Mouse (Mus musculus) embryonic facial prominence, embryonic 10.5 days (tissue): ENCODE measurements around the gene C1qtnf6. TPM values are rescaled to one million over a fixed set of nuclear protein-coding genes. Genes with fewer than 3 reads are reported as not detected.

Source experiments
- DNase-seq: peaks from one replicate; pipeline ENCODE4 v3.0.0-alpha.2; 2017; ENCODE audit warnings: low spot score
- H3K27ac ChIP-seq: fragments of 300-500 bp; sonication (generic); replicated peaks from 2 replicates; pipeline ENCODE4 v1.5.1; 2016; ENCODE audit warnings: mild to moderate bottlenecking
- H3K27me3 ChIP-seq: fragments of 300-500 bp; sonication (generic); replicated peaks from 2 replicates; pipeline ENCODE4 v1.6.1; 2016; ENCODE audit warnings: low read depth, mild to moderate bottlenecking; ENCODE audit not compliant: poor library complexity, severe bottlenecking
- H3K36me3 ChIP-seq: fragments of 300-500 bp; sonication (generic); replicated peaks from 2 replicates; pipeline ENCODE4 v1.6.1; 2016; ENCODE audit warnings: mild to moderate bottlenecking, moderate library complexity
- H3K4me1 ChIP-seq: fragments of 300-500 bp; sonication (generic); 2 replicates; pipeline ENCODE4 v1.6.1; 2016
- H3K4me3 ChIP-seq: fragments of 300-500 bp; sonication (generic); 2 replicates; pipeline ENCODE4 v1.5.1; 2016; ENCODE audit warnings: mild to moderate bottlenecking, moderate library complexity
- H3K9me3 ChIP-seq: fragments of 300-500 bp; sonication (generic); 2 replicates; pipeline ENCODE4 v1.6.1; 2016; ENCODE audit warnings: mild to moderate bottlenecking
- WGBS: fragments of 180-500 bp; shearing (Covaris S2); methylation state at CpG from one replicate; pipeline ENCODE4 v1.1.7; 2016; 5-methylcytosine and 5-hydroxymethylcytosine counted together
- polyA plus RNA-seq: library from polyadenylated mRNA; unstranded; fragments of >200 nt; fragmentation: Nextera tagmentation; extraction: Ambion mirVana; gene quantifications from 2 replicates; pipeline ENCODE4 v1.2.1, GENCODE M21; 2016

C1qtnf6 gene
- polyA plus RNA-seq, 1 experiment from 2014 or later, result 10.4 TPM

DNA sequence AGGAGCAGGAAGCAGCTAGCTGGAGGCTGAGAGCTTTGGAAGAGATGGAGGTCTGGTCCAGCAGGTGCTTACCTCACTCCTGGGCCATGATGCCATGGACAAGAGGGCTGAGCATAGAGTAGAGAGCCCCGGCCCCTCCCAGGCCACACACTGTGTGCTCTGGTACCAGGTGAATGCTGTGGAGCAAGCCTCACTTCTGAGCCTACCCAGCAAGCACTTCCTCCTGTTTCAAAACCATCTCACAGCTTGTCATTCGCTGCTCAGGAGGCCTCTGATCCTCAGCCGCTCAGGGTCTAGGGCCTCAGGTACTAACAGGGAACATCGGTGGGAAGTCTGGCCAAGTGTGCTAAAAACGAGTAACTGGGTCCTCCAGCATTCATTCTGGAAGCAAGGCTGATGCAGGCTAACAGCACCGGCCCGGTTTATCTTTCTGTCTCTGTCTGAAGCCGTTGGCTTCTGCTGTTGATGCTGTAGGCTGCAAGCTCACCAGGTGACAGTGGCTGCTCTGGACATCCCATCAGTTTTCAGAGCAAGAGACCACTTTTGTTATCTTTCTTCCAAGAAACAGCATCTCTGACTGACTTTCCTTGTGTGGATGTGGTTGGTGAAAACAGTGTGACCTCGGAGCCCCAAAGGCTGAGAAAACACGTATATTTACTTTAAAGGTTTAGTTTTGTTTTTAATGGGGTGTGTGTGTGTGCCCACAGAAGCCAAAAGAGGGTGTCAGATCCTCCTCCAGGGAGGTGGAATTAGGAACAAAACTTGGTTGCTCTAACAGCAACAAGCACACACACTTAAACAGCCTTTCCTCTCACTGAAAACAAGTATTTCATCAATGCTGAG is 26.7 kb upstream of the C1qtnf6 start:
- Histone ChIP-seq H3K36me3 (no peaks in the 10 kb centered on the region), H3K4me1 (peaks cover 29% of the 10 kb centered on the region), H3K4me3 (no peak overlapping the region), H3K27ac (no peak overlapping the region; the same call in 1 of the 2 replicates), H3K27me3 (no peaks in the 10 kb centered on the region; the same call in 1 of the 2 replicates), H3K9me3 (no peaks in the 10 kb centered on the region; the same call in 1 of the 2 replicates)
- WGBS, result 71% methylated on average over 10 of the region's 10 CpGs
- DNase-seq, result no peak

DNA sequence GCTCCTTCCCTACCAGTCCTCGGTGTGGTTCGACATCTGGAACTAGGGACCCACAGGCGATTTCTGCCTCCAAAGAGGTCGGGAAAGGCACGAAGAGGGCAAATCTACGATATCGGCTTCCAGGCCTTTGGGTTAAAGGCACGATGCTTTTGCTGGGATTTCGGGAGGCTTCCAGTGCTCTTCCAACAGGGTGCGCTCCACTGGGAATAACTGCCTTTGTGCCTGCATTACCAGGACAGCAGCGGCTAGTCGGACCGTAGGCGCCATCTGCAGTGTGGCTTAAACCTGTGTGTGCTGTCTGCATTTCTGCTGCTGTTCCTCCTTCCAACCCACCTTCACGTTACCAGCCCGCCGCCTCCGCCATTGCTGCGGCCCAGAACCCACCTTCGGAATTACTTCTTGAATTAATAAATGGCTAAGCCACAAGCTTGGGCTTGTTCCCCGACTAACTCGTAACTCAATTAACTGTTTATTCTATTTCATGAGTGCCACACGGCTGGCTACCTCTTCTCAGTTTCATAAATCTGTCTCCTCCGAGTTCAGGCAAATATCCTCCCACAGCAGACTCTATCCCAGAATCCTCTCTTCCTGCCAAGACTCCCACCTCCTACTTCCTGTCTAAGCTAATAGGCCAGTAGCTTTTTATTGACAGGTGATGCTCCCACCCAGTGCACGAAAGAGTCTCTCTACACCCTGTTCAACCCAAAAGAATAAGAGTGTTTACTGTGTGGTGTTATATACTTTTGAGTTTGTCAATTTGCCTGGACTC is 23.5 kb upstream of the C1qtnf6 start:
- H3K4me1 ChIP-seq, result peaks cover 27% of the 10 kb centered on the region
- DNase-seq, result peak; percentile 20
- no peaks in the 10 kb centered on the region for H3K36me3 ChIP-seq
- peaks cover 7% of the 10 kb centered on the region; the same call in 1 of the 2 replicates for H3K9me3 ChIP-seq
- WGBS, result 56% methylated on average over 25 of the region's 25 CpGs
- no peaks in the 10 kb centered on the region; the same call in 1 of the 2 replicates for H3K27me3 ChIP-seq
- H3K27ac ChIP-seq, result no peak overlapping the region
- peak overlapping the region; percentile 8; the same call in 1 of the 2 replicates for H3K4me3 ChIP-seq

DNA sequence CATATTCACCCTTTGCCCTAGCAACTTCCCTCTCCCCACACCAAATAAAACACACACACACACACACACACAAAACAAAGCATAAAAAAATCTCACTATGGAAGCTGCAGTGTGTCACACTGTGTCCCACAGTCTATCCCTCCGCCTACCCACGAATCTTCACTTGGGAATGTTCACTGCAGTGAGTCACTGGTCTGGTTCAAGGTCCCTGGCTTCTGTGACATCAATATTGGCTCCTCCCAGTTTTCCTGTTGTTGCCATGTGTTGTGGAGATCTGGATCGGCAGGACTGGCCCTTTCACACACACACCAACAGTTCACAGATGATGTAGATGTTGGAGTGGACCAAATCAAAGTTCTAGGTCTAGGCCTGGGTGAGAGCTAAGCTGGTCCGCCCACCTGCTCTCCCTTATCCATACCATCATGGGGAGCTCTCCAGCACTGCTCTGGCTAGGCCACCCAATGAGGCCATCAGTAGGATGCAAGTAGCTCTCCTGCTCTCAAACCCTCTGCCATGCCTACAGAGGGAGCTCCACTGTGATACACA is 18.0 kb upstream of the C1qtnf6 start:
- no peak for DNase-seq
- Histone ChIP-seq H3K4me3 (no peak overlapping the region), H3K27me3 (peaks cover 17% of the 10 kb centered on the region), H3K27ac (no peak overlapping the region), H3K4me1 (peaks cover 29% of the 10 kb centered on the region), H3K9me3 (peaks cover 7% of the 10 kb centered on the region; the same call in 1 of the 2 replicates), H3K36me3 (no peaks in the 10 kb centered on the region)
- 81% methylated on average over 4 of the region's 4 CpGs for WGBS

DNA sequence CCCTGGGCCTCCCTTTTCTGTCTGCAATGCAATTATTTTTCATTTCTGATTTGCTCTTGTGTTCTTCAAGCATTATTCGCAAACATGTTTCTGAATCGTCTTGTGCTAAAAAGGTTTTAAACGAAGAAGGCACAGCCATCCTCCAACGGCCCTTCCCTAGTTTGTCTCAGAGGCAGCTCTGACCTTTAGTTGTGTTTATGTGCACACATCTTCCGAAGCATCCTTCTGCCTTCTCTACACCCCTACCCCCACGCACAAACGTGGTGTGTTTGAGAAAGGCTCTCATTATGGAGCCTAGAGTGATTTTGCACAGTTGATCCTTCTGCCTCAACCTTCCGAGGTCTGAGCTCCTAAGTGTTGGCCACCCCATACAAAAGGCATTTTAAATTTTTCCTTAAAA is 17.5 kb upstream of the C1qtnf6 start:
- 74% methylated on average over 8 of the region's 8 CpGs for WGBS
- H3K36me3 ChIP-seq, result no peaks in the 10 kb centered on the region

GRCm38 (mm10) chr15:78548336-78548665 is 17.1 kb upstream of the C1qtnf6 start:
- WGBS, result 34% methylated on average over 3 of the region's 3 CpGs
- DNase-seq, result no peak
- Histone ChIP-seq H3K9me3 (peaks cover 7% of the 10 kb centered on the region; the same call in 1 of the 2 replicates), H3K27ac (no peak overlapping the region), H3K27me3 (peaks cover 27% of the 10 kb centered on the region), H3K4me3 (no peak overlapping the region), H3K4me1 (peaks cover 31% of the 10 kb centered on the region), H3K36me3 (no peaks in the 10 kb centered on the region)

More for the DNA sequence above, 17.5 kb upstream of the C1qtnf6 start:
- peaks cover 23% of the 10 kb centered on the region for H3K27me3 ChIP-seq
- no peak overlapping the region for H3K27ac ChIP-seq
- peaks cover 7% of the 10 kb centered on the region; the same call in 1 of the 2 replicates for H3K9me3 ChIP-seq
- H3K4me1 ChIP-seq, result peaks cover 31% of the 10 kb centered on the region
- DNase-seq, result no peak
- H3K4me3 ChIP-seq, result no peak overlapping the region

GRCm38 (mm10) chr15:78547415-78548335 is 16.5 kb upstream of the C1qtnf6 start:
- peaks cover 7% of the 10 kb centered on the region; the same call in 1 of the 2 replicates for H3K9me3 ChIP-seq
- H3K4me3 ChIP-seq, result no peak overlapping the region
- DNase-seq, result no peak
- peaks cover 31% of the 10 kb centered on the region for H3K4me1 ChIP-seq
- peaks cover 32% of the 10 kb centered on the region for H3K27me3 ChIP-seq
- WGBS, result 49% methylated on average over 5 of the region's 5 CpGs
- H3K27ac ChIP-seq, result no peak overlapping the region; the same call in 1 of the 2 replicates
- no peaks in the 10 kb centered on the region for H3K36me3 ChIP-seq

GRCm38 (mm10) chr15:78546060-78546459 is 14.8 kb upstream of the C1qtnf6 start:
- Histone ChIP-seq H3K27me3 (peaks cover 37% of the 10 kb centered on the region), H3K4me3 (no peak overlapping the region), H3K4me1 (peaks cover 31% of the 10 kb centered on the region), H3K27ac (no peak overlapping the region), H3K9me3 (peaks cover 2% of the 10 kb centered on the region; the same call in 1 of the 2 replicates), H3K36me3 (no peaks in the 10 kb centered on the region)
- DNase-seq, result no peak
- 83% methylated on average over 4 of the region's 4 CpGs for WGBS

- H3K4me1 ChIP-seq, result peaks cover 28% of the 10 kb centered on the region
- 15% methylated on average over 14 of the region's 14 CpGs for WGBS
- H3K27me3 ChIP-seq, result peaks cover 49% of the 10 kb centered on the region
- no peaks in the 10 kb centered on the region for H3K36me3 ChIP-seq
- DNase-seq, result no peak
- no peaks in the 10 kb centered on the region for H3K9me3 ChIP-seq
- no peak within 1 kb of the TSS for H3K4me3 ChIP-seq
- H3K27ac ChIP-seq, result peak within 1 kb of the TSS; percentile 35; the same call in 1 of the 2 replicates
Observed at GRCm38 (mm10) chr15:78544561-78545001, 13.4 kb upstream of the C1qtnf6 start, which contains the start of gene Sstr3. Sstr3 (minus strand) TSS chr15:78544685.

GRCm38 (mm10) chr15:78544041-78544440 is 12.8 kb upstream of the C1qtnf6 start:
- H3K9me3 ChIP-seq, result no peaks in the 10 kb centered on the region
- H3K27ac ChIP-seq, result no peak overlapping the region
- peaks cover 54% of the 10 kb centered on the region for H3K27me3 ChIP-seq
- WGBS, result 83% methylated on average over 15 of the region's 15 CpGs
- H3K36me3 ChIP-seq, result no peaks in the 10 kb centered on the region
- H3K4me3 ChIP-seq, result no peak overlapping the region
- H3K4me1 ChIP-seq, result peaks cover 24% of the 10 kb centered on the region
- no peak for DNase-seq

DNA sequence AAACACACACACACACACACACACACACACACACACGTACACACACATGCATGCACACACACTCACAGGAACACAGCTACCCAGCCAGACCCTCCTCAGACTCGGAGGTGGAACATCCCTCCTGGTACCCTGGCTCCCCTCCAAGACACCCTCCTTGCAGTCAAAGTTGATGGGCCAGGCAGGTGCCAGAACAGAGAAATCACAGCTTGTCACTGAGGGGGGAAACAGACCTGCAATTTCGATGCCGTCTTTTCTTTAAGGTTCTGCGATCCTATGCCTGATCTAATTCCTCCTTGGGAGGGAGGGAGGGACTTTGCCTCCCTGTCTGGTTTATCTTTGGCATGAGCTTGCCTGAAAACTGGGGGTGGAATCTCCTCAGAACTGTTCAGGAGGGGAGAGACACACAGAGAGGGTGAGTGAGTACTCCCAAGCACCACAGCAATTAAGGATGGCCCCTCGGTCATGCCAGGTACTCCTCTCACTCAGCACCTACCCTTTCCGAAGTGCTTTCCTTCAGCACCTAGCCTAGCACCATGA is 11.6 kb upstream of the C1qtnf6 start:
- 81% methylated on average over 7 of the region's 7 CpGs for whole genome bisulfite sequencing
- DNase-seq, result no peak

DNA sequence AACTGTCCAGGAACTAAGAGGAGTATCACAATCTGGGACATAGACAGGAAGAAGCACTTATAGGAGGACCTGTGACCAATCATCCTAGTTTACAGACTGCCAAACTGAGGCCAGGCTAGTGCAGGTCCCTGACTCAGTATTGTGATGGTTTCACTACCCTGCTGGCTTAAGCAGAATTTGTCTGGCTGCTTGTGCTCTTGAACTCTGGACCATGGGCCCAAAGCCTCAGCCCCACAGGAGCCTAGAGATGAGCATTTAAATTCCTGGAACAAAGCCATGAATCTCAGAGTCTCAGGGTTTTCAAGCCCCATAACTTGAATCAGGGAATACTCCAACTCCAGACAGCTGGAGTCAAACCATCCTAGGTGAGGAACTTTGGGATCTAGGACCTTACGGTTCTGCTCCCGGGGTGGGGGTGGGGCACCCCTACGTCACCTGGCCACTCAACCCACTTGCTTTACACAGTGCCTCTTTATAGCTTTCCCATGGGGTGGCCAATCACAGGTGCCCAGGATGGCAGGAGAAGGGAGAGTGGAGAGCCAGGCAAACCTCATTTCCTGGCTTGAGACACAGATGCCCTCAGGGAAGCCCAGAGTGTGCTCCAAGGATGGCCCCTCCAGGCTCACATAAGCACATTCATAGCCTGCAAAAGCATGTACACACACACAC is 11.0 kb upstream of the C1qtnf6 start:
- no peak overlapping the region for H3K4me3 ChIP-seq
- DNase-seq, result no peak
- no peaks in the 10 kb centered on the region for H3K9me3 ChIP-seq
- H3K27ac ChIP-seq, result no peak overlapping the region
- peaks cover 10% of the 10 kb centered on the region for H3K4me1 ChIP-seq
- H3K36me3 ChIP-seq, result no peaks in the 10 kb centered on the region
- WGBS, result 83% methylated on average over 3 of the region's 3 CpGs
- H3K27me3 ChIP-seq, result peaks cover 63% of the 10 kb centered on the region

More for the DNA sequence above, 11.6 kb upstream of the C1qtnf6 start:
- Histone ChIP-seq H3K36me3 (no peaks in the 10 kb centered on the region), H3K4me3 (no peak overlapping the region), H3K27me3 (peaks cover 62% of the 10 kb centered on the region), H3K9me3 (no peaks in the 10 kb centered on the region), H3K27ac (no peak overlapping the region), H3K4me1 (peaks cover 14% of the 10 kb centered on the region)
